Mouse (Mus musculus) brain, embryonic 14.5 days (tissue): ENCODE results near the gene Nabp2.

Experiments
- CTCF ChIP-seq: fragments of 200-500 bp; IDR thresholded peaks from 2 replicates; pipeline ENCODE4 v1.5.1; 2012; ENCODE audit warnings: inconsistent platforms, mild to moderate bottlenecking, moderate library complexity, borderline replicate concordance; ENCODE audit not compliant: insufficient read depth, insufficient read length; ENCODE audit errors: extremely low read depth
- POLR2A ChIP-seq: fragments of 200-500 bp; IDR thresholded peaks from 2 replicates; pipeline ENCODE4 v1.6.1; 2012; ENCODE audit warnings: mild to moderate bottlenecking, inconsistent platforms, borderline replicate concordance; ENCODE audit not compliant: poor library complexity, insufficient read depth, insufficient read length, severe bottlenecking; ENCODE audit errors: extremely low read depth

- no peak for TF ChIP-seq CTCF
- no peak for TF ChIP-seq POLR2A
These were observed 33.3 kb downstream of the Nabp2 start for GRCm38 (mm10) chr10:128377940-128378448.
